Mouse (Mus musculus) midbrain, embryonic 16.5 days (tissue): ENCODE data around the gene Lrrc4b. TPM values are rescaled to one million over a fixed set of nuclear protein-coding genes. Genes with fewer than 3 reads are reported as not detected.

Source experiments
- ATAC-seq: fragments of 200-750 bp; cut with Nextera tagmentation; 2 replicates; pipeline ENCODE4 v1.8.0; 2017; ENCODE audit warnings: moderate TSS enrichment
- H3K27ac ChIP-seq: fragments of 300-500 bp; sonication (generic); 2 replicates; pipeline ENCODE4 v1.5.1; 2014; ENCODE audit warnings: mild to moderate bottlenecking, low read length, mixed read lengths
- H3K27me3 ChIP-seq: fragments of 300-500 bp; sonication (generic); 2 replicates; pipeline ENCODE4 v1.6.1; 2014; ENCODE audit warnings: low read depth, low read length, mixed read lengths; ENCODE audit not compliant: control insufficient read depth, insufficient read depth
- H3K36me3 ChIP-seq: fragments of 300-500 bp; sonication (generic); 2 replicates; pipeline ENCODE4 v1.6.1; 2014; ENCODE audit warnings: mild to moderate bottlenecking, low read length, moderate library complexity, mixed read lengths; ENCODE audit not compliant: control insufficient read depth, insufficient read depth
- H3K4me1 ChIP-seq: fragments of 300-500 bp; sonication (generic); 2 replicates; pipeline ENCODE4 v1.6.1; 2014; ENCODE audit warnings: mild to moderate bottlenecking, low read length, mixed read lengths; ENCODE audit not compliant: control insufficient read depth, insufficient read depth
- H3K4me2 ChIP-seq: fragments of 300-500 bp; sonication (generic); 2 replicates; pipeline ENCODE4 v1.6.1; 2014; ENCODE audit warnings: mild to moderate bottlenecking, low read length, mixed read lengths
- H3K4me3 ChIP-seq: fragments of 300-500 bp; sonication (generic); 2 replicates; pipeline ENCODE4 v1.5.1; 2014; ENCODE audit warnings: low read depth, mild to moderate bottlenecking, low read length, moderate library complexity, mixed read lengths
- H3K9ac ChIP-seq: fragments of 300-500 bp; sonication (generic); 2 replicates; pipeline ENCODE4 v1.6.1; 2014; ENCODE audit warnings: low read depth, low read length, mixed read lengths
- H3K9me3 ChIP-seq: fragments of 300-500 bp; sonication (generic); replicated peaks from 2 replicates; pipeline ENCODE4 v1.6.1; 2014; ENCODE audit warnings: mild to moderate bottlenecking, low read length, mixed read lengths; ENCODE audit not compliant: control insufficient read depth, poor library complexity, severe bottlenecking
- WGBS: fragments of 180-500 bp; shearing (Covaris S2); extraction: QIAGEN DNeasy Blood & Tissue Kit; methylation state at CpG from one replicate; pipeline ENCODE4 v1.1.7; 2014; 5-methylcytosine and 5-hydroxymethylcytosine counted together
- polyA plus RNA-seq: library from polyadenylated mRNA; unstranded; fragments of >200 nt; fragmentation: Nextera tagmentation; extraction: Ambion mirVana; gene quantifications from 2 replicates; pipeline ENCODE4 v1.2.1, GENCODE M21; 2015

The Lrrc4b gene
- polyA plus RNA-seq, 1 experiment from 2014 or later, result 15.9 TPM

GRCm38 (mm10) chr7:44441180-44441579, 12.4 kb downstream of the Lrrc4b start:
- no peak for ATAC-seq
- Histone ChIP-seq H3K4me1 (peaks cover 51% of the 10 kb centered on the region), H3K27ac (peak overlapping the region; percentile 97), H3K27me3 (no peaks in the 10 kb centered on the region), H3K4me3 (peak overlapping the region; percentile 68), H3K36me3 (peaks cover 12% of the 10 kb centered on the region; the same call in 1 of the 2 replicates), H3K9me3 (no peaks in the 10 kb centered on the region), H3K9ac (peak overlapping the region; percentile 95), H3K4me2 (peak overlapping the region; percentile 99)
- WGBS, result 11% methylated on average over 1 of the region's 1 CpGs

DNA sequence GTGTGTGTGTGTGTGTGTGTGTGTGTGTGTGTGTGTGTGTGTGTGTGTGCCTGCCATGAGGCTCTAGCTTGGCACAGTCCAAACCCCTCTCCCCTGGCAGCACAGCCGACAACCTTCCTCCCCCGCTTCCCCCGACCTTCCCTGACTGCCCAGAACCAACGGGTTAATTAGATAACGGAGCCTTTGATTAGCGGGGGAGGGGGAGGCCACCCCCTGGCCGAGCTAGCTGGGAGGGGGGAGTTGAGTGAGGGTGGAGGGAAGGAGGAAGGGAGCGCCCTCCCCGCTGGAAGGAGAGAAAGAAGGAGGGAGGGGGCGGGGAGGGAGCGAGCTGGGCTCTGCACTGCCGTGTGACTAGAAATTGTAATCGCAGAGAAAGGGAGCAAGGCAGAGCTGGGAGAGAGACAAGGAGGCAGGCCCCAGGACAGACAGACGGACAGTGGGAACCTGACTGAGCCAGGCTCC, 12.9 kb downstream of the Lrrc4b start:
- Histone ChIP-seq H3K4me2 (peak overlapping the region; percentile 99), H3K4me1 (peaks cover 56% of the 10 kb centered on the region)
- ATAC-seq, result peak; percentile 79

GRCm38 (mm10) chr7:44442407-44442821, 13.6 kb downstream of the Lrrc4b start:
- Histone ChIP-seq H3K4me1 (peaks cover 59% of the 10 kb centered on the region), H3K9ac (peak overlapping the region; percentile 95), H3K9me3 (no peaks in the 10 kb centered on the region), H3K27ac (peak overlapping the region; percentile 97), H3K4me2 (peak overlapping the region; percentile 99), H3K27me3 (no peaks in the 10 kb centered on the region), H3K36me3 (peaks cover 14% of the 10 kb centered on the region; the same call in 1 of the 2 replicates), H3K4me3 (peak overlapping the region; percentile 68)
- peak; percentile 41 for ATAC-seq
- WGBS, result 0% methylated on average over 12 of the region's 14 CpGs

More for the DNA sequence above, 12.9 kb downstream of the Lrrc4b start:
- Histone ChIP-seq H3K27me3 (no peaks in the 10 kb centered on the region), H3K27ac (peak overlapping the region; percentile 97), H3K4me3 (peak overlapping the region; percentile 68), H3K9ac (peak overlapping the region; percentile 95), H3K9me3 (no peaks in the 10 kb centered on the region), H3K36me3 (peaks cover 12% of the 10 kb centered on the region; the same call in 1 of the 2 replicates)
- 0% methylated on average over 12 of the region's 14 CpGs for WGBS

GRCm38 (mm10) chr7:44443268-44444173, 14.7 kb downstream of the Lrrc4b start:
- Histone ChIP-seq H3K4me3 (peak overlapping the region; percentile 68), H3K27ac (peak overlapping the region; percentile 97), H3K9me3 (no peaks in the 10 kb centered on the region), H3K27me3 (no peaks in the 10 kb centered on the region), H3K4me1 (peaks cover 60% of the 10 kb centered on the region), H3K9ac (peak overlapping the region; percentile 95), H3K36me3 (peaks cover 22% of the 10 kb centered on the region; the same call in 1 of the 2 replicates), H3K4me2 (peak overlapping the region; percentile 99)
- ATAC-seq, result peak; percentile 47
- WGBS, result 9% methylated on average over 19 of the region's 20 CpGs

- WGBS, result 31% methylated on average over 28 of the region's 29 CpGs
- H3K27me3 ChIP-seq, result no peaks in the 10 kb centered on the region
Observed at GRCm38 (mm10) chr7:44444886-44445527, 16.2 kb downstream of the Lrrc4b start.

GRCm38 (mm10) chr7:44445528-44445923, 16.7 kb downstream of the Lrrc4b start:
- 45% methylated on average over 7 of the region's 7 CpGs for WGBS
- peak overlapping the region; percentile 99 for H3K4me2 ChIP-seq
- H3K27ac ChIP-seq, result peak overlapping the region; percentile 24; the same call in 1 of the 2 replicates
- ATAC-seq, result no peak
- H3K9ac ChIP-seq, result peak overlapping the region; percentile 63
- H3K4me1 ChIP-seq, result peaks cover 66% of the 10 kb centered on the region
- H3K4me3 ChIP-seq, result peak overlapping the region; percentile 68
- no peaks in the 10 kb centered on the region for H3K27me3 ChIP-seq
- no peaks in the 10 kb centered on the region for H3K9me3 ChIP-seq
- peaks cover 37% of the 10 kb centered on the region for H3K36me3 ChIP-seq

More at GRCm38 (mm10) chr7:44444886-44445527, 16.2 kb downstream of the Lrrc4b start:
- Histone ChIP-seq H3K4me1 (peaks cover 65% of the 10 kb centered on the region), H3K36me3 (peaks cover 35% of the 10 kb centered on the region), H3K4me3 (peak overlapping the region; percentile 68), H3K9me3 (no peaks in the 10 kb centered on the region), H3K9ac (peak overlapping the region; percentile 63), H3K27ac (peak overlapping the region; percentile 24; the same call in 1 of the 2 replicates), H3K4me2 (peak overlapping the region; percentile 99)
- no peak for ATAC-seq

DNA sequence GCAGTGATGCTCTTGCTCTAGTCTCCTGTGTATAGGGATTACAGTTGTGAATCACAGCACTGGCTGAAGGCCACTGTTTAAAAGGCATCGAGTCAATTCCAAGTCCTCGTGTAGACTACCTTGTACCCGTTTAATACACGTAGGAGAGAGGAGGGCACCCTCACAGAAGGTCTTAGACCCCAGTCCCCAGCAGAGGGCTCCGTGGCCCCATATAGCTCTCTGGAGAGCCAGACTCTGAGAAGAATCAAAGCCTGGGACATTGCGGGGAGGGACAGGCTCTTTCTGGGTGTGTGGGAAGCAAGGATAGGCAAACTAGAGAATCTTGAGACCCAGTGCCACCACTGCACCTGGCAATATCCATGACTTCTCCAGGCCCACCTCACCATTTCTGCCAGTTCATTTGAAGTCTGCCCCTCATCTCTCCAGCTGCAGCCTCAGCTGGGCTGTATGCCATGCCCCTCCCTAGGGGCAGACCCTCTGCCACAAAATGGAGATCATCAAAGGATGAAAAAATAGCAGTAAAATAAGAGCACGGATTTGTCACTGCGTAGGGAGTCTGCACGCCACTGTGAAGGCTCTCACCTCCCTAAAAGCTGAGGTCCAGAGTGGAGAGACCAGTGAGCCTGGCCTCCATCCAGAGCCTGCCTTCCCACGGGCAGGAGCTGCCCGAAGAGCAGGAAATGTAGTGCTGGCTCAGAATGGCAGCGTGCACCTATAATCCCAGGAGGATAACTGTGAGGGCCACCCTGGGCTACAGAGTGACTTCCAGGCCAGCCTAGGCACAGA, 17.4 kb downstream of the Lrrc4b start:
- Histone ChIP-seq H3K4me2 (peak overlapping the region; percentile 99), H3K27me3 (no peaks in the 10 kb centered on the region), H3K36me3 (peaks cover 38% of the 10 kb centered on the region), H3K9ac (peak overlapping the region; percentile 12; the same call in 1 of the 2 replicates), H3K4me1 (peaks cover 61% of the 10 kb centered on the region), H3K27ac (no peak overlapping the region; the same call in 1 of the 2 replicates), H3K9me3 (no peaks in the 10 kb centered on the region), H3K4me3 (no peak overlapping the region)
- no peak for ATAC-seq
- 38% methylated on average over 12 of the region's 12 CpGs for WGBS

DNA sequence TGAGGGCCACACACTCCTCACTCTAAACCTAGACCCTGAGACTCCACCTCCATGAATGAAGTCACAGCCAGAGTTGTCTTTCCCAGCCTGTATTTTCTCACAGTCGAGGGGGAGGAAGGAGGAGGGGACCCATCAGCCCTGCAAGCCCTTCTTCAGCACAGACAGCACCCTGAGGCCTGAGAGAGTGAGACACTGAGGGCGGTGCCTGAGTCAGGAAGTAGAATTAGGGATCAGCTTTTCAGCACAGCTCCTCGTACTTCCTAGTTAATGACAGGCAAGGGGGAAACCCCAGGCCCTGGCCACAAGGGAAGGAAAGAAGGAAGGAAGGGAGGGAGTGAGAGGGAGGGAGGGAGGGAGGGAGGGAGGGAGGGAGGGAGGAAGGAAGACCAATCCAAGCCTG, 24.4 kb downstream of the Lrrc4b start:
- H3K36me3 ChIP-seq, result peaks cover 28% of the 10 kb centered on the region
- H3K4me1 ChIP-seq, result peaks cover 40% of the 10 kb centered on the region
- H3K4me2 ChIP-seq, result no peak overlapping the region
- no peaks in the 10 kb centered on the region for H3K27me3 ChIP-seq
- H3K9ac ChIP-seq, result no peak overlapping the region
- no peaks in the 10 kb centered on the region for H3K9me3 ChIP-seq
- no peak overlapping the region for H3K4me3 ChIP-seq
- ATAC-seq, result no peak
- no peak overlapping the region for H3K27ac ChIP-seq
- 18% methylated on average over 3 of the region's 3 CpGs for WGBS
